Comparison of ENCODE assay signal across 32 mouse cellular contexts in the genomic region with DNA sequence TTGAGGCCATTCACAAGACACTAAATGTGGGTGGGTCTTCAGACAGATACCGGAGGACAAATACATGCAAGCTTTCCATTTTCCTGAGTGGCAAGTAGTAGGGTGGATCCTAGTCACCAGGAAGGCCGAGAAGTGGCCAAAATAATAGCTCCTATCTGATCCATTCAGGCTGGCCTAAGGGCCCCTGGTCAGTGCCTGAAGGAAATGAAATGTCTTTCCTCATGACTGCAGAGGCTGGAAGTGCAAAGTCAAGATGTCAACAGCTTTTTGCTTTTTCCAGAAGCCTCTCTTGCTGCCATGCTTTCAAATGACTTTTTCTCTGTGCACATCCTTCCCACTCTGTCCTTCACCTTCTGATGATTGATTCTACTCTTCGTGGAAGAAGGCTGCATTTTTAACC.
"Had no signal": no experiment of that assay in that cellular context is flagged by ENCODE, and none has a peak within 500 bp of the region (broad histone marks: within the 10 kb centered on the region; RNA-seq: fewer than 3 reads in every experiment).

No protein-coding gene starts in this region.

- ATAC-seq: liver, embryonic 12.5 days; liver, postnatal 0 days; lung, postnatal 0 days; midbrain, embryonic 13.5 days; midbrain, embryonic 15.5 days; midbrain, embryonic 16.5 days had no signal

- H3K4me2 ChIP-seq: limb, embryonic 12.5 days; limb, embryonic 13.5 days; limb, embryonic 15.5 days; liver, embryonic 11.5 days; liver, embryonic 12.5 days; liver, embryonic 13.5 days; liver, embryonic 15.5 days; lung, embryonic 14.5 days; lung, embryonic 15.5 days; midbrain, embryonic 11.5 days; midbrain, embryonic 12.5 days; midbrain, embryonic 13.5 days; midbrain, embryonic 15.5 days; neural tube, embryonic 12.5 days had no signal

- H3K4me1 ChIP-seq: limb, embryonic 10.5 days; limb, embryonic 12.5 days; limb, embryonic 13.5 days; liver, embryonic 12.5 days; liver, embryonic 13.5 days; liver, embryonic 15.5 days; lung, embryonic 15.5 days; megakaryocyte, embryonic 14.5 days; midbrain, embryonic 10.5 days; midbrain, embryonic 12.5 days; midbrain, embryonic 13.5 days; midbrain, embryonic 15.5 days; neural tube, embryonic 12.5 days had no signal

- H3K27me3 ChIP-seq: limb, embryonic 12.5 days; limb, embryonic 13.5 days; limb, embryonic 15.5 days; liver, embryonic 12.5 days; liver, embryonic 13.5 days; liver, embryonic 15.5 days; lung, embryonic 15.5 days; megakaryocyte, embryonic 14.5 days; midbrain, embryonic 12.5 days; midbrain, embryonic 13.5 days; midbrain, embryonic 15.5 days; neural tube, embryonic 12.5 days had no signal

- H3K9me3 ChIP-seq: limb, embryonic 10.5 days; limb, embryonic 12.5 days; limb, embryonic 13.5 days; limb, embryonic 15.5 days; liver, embryonic 12.5 days; liver, embryonic 13.5 days; liver, embryonic 15.5 days; lung, embryonic 15.5 days; midbrain, embryonic 10.5 days; midbrain, embryonic 12.5 days; midbrain, embryonic 13.5 days; midbrain, embryonic 15.5 days; neural tube, embryonic 12.5 days had no signal

- H3K9ac ChIP-seq: limb, embryonic 12.5 days; limb, embryonic 13.5 days; limb, embryonic 15.5 days; liver, embryonic 12.5 days; liver, embryonic 13.5 days; liver, embryonic 14.5 days; liver, embryonic 15.5 days; liver, postnatal 0 days; lung, embryonic 14.5 days; lung, embryonic 15.5 days; midbrain, embryonic 12.5 days; midbrain, embryonic 13.5 days; midbrain, embryonic 15.5 days; neural tube, embryonic 12.5 days had no signal

- H3K36me3 ChIP-seq: limb, embryonic 10.5 days; limb, embryonic 12.5 days; limb, embryonic 13.5 days; limb, embryonic 15.5 days; liver, embryonic 12.5 days; liver, embryonic 13.5 days; liver, embryonic 15.5 days; lung, embryonic 15.5 days; midbrain, embryonic 10.5 days; midbrain, embryonic 12.5 days; midbrain, embryonic 13.5 days; midbrain, embryonic 15.5 days; neural tube, embryonic 12.5 days had no signal

- DNase-seq: left cerebral cortex, postnatal 4 days; liver; liver, embryonic 13.5 days; liver, postnatal 0 days; lung, adult 18-20 months; lung, adult 2 months; lung, embryonic 14.5 days; lung, postnatal 10 days; lung, postnatal 14 days; lung, postnatal 36 days; lung, postnatal 4 days; midbrain, embryonic 14.5 days had no signal

- H3K27ac ChIP-seq: limb, embryonic 10.5 days; limb, embryonic 12.5 days; limb, embryonic 13.5 days; limb, embryonic 15.5 days; liver, embryonic 12.5 days; liver, embryonic 13.5 days; liver, embryonic 14.5 days; liver, embryonic 15.5 days; lung, embryonic 15.5 days; macrophage; midbrain, embryonic 10.5 days; midbrain, embryonic 12.5 days; midbrain, embryonic 13.5 days; midbrain, embryonic 15.5 days; neural tube, embryonic 12.5 days had no signal

- H3K4me3 ChIP-seq: limb, embryonic 10.5 days; limb, embryonic 12.5 days; limb, embryonic 13.5 days; limb, embryonic 15.5 days; liver, embryonic 12.5 days; liver, embryonic 13.5 days; liver, embryonic 15.5 days; lung, embryonic 15.5 days; megakaryocyte, embryonic 14.5 days; midbrain, embryonic 10.5 days; midbrain, embryonic 12.5 days; midbrain, embryonic 13.5 days; midbrain, embryonic 15.5 days; myocyte; neural tube, embryonic 12.5 days had no signal
